Mouse (Mus musculus): ENCODE results near the gene Peli3. TPM values are rescaled to one million over a fixed set of nuclear protein-coding genes. Genes with fewer than 3 reads are reported as not detected.
"Not testable (repeated sequence)": the region's sequence is repeated elsewhere in the genome, so short reads cannot be mapped to it uniquely, and the experiment has no call there.

Peli3 gene
- 2.6 and 4.0 TPM in 2 replicates for polyA plus RNA-seq (2015; fragmentation: Nextera tagmentation; extraction: Ambion mirVana)

- Histone ChIP-seq H3K9ac (peak within 1 kb of the TSS; percentile 60), H3K4me2 (peak within 1 kb of the TSS; percentile 94), H3K27me3 (no peaks in the 10 kb centered on the region; the same call in 1 of the 2 replicates), H3K27ac (no peak within 1 kb of the TSS), H3K36me3 (no peaks in the 10 kb centered on the region), H3K4me3 (peak within 1 kb of the TSS; percentile 70), H3K4me1 (peaks cover 16% of the 10 kb centered on the region), H3K9me3 (no peaks in the 10 kb centered on the region)
- under 1% methylated on average over 50 of the region's 55 CpGs for WGBS
- peak; percentile 91 for ATAC-seq (ENCODE audit: insufficient number of reproducible peaks, low FRiP score, low TSS enrichment, low read depth)
Observed at GRCm38 (mm10) chr19:4942551-4943252, at the start of gene Peli3. TSS of gene Peli3 (minus strand) at chr19:4943127.

GRCm38 (mm10) chr19:4992371-4992770 lies 49.4 kb upstream of the Peli3 start:
- 16% methylated on average over 8 of the region's 8 CpGs for whole genome bisulfite sequencing
- Histone ChIP-seq H3K4me2 (no peak overlapping the region), H3K4me1 (peaks cover 14% of the 10 kb centered on the region), H3K27me3 (peaks cover 69% of the 10 kb centered on the region), H3K9ac (no peak overlapping the region), H3K9me3 (no peaks in the 10 kb centered on the region), H3K36me3 (no peaks in the 10 kb centered on the region), H3K27ac (no peak overlapping the region), H3K4me3 (no peak overlapping the region)
- no peak for ATAC-seq (ENCODE audit: insufficient number of reproducible peaks, low FRiP score, low TSS enrichment, low read depth)

- H3K36me3 ChIP-seq, result no peaks in the 10 kb centered on the region
- H3K4me1 ChIP-seq, result peaks cover 14% of the 10 kb centered on the region
- no peaks in the 10 kb centered on the region for H3K9me3 ChIP-seq
- no peak overlapping the region for H3K4me2 ChIP-seq
- no peak overlapping the region for H3K27ac ChIP-seq
- no peak for ATAC-seq (ENCODE audit: insufficient number of reproducible peaks, low FRiP score, low TSS enrichment, low read depth)
- peaks cover 64% of the 10 kb centered on the region for H3K27me3 ChIP-seq
- WGBS, result 2% methylated on average over 22 of the region's 22 CpGs
- H3K9ac ChIP-seq, result no peak overlapping the region
- H3K4me3 ChIP-seq, result no peak overlapping the region
Observed at GRCm38 (mm10) chr19:4990716-4991115, 47.8 kb upstream of the Peli3 start.

GRCm38 (mm10) chr19:4990256-4990625 lies 47.3 kb upstream of the Peli3 start, which contains the start of gene Npas4:
TSS of gene Npas4 (minus strand) at chr19:4990316.
- no peak within 1 kb of the TSS for H3K4me2 ChIP-seq
- H3K27ac ChIP-seq, result no peak within 1 kb of the TSS
- H3K4me3 ChIP-seq, result no peak within 1 kb of the TSS
- no peak within 1 kb of the TSS for H3K9ac ChIP-seq
- H3K4me1 ChIP-seq, result peaks cover 14% of the 10 kb centered on the region
- no peak for ATAC-seq (ENCODE audit: insufficient number of reproducible peaks, low FRiP score, low TSS enrichment, low read depth)
- WGBS, result 24% methylated on average over 4 of the region's 4 CpGs
- peaks cover 65% of the 10 kb centered on the region for H3K27me3 ChIP-seq
- H3K9me3 ChIP-seq, result no peaks in the 10 kb centered on the region
- no peaks in the 10 kb centered on the region for H3K36me3 ChIP-seq

- WGBS, result 20% methylated on average over 44 of the region's 47 CpGs
- Histone ChIP-seq H3K36me3 (no peaks in the 10 kb centered on the region), H3K4me1 (peaks cover 14% of the 10 kb centered on the region), H3K4me2 (no peak overlapping the region), H3K9me3 (no peaks in the 10 kb centered on the region), H3K4me3 (no peak overlapping the region), H3K27ac (no peak overlapping the region), H3K27me3 (peaks cover 70% of the 10 kb centered on the region), H3K9ac (no peak overlapping the region)
- ATAC-seq (ENCODE audit: insufficient number of reproducible peaks, low FRiP score, low TSS enrichment, low read depth), result no peak
Observed at GRCm38 (mm10) chr19:4989434-4990255, 46.7 kb upstream of the Peli3 start.

- WGBS, result 3% methylated on average over 13 of the region's 13 CpGs
- H3K36me3 ChIP-seq, result no peaks in the 10 kb centered on the region
- H3K9ac ChIP-seq, result no peak overlapping the region
- H3K4me3 ChIP-seq, result no peak overlapping the region
- no peak overlapping the region for H3K27ac ChIP-seq
- H3K27me3 ChIP-seq, result peaks cover 70% of the 10 kb centered on the region
- ATAC-seq (ENCODE audit: insufficient number of reproducible peaks, low FRiP score, low TSS enrichment, low read depth), result no peak
- H3K4me1 ChIP-seq, result peaks cover 14% of the 10 kb centered on the region
- no peaks in the 10 kb centered on the region for H3K9me3 ChIP-seq
- H3K4me2 ChIP-seq, result no peak overlapping the region
Observed at GRCm38 (mm10) chr19:4989013-4989412, 46.1 kb upstream of the Peli3 start.

GRCm38 (mm10) chr19:4981767-4982166 lies 38.8 kb upstream of the Peli3 start:
- H3K9me3 ChIP-seq, result no peaks in the 10 kb centered on the region
- no peak for ATAC-seq (ENCODE audit: insufficient number of reproducible peaks, low FRiP score, low TSS enrichment, low read depth)
- H3K4me2 ChIP-seq, result no peak overlapping the region
- peaks cover 33% of the 10 kb centered on the region for H3K27me3 ChIP-seq
- no peak overlapping the region for H3K9ac ChIP-seq
- H3K36me3 ChIP-seq, result no peaks in the 10 kb centered on the region
- no peak overlapping the region for H3K27ac ChIP-seq
- H3K4me3 ChIP-seq, result no peak overlapping the region
- H3K4me1 ChIP-seq, result no peaks in the 10 kb centered on the region

GRCm38 (mm10) chr19:4968236-4968635 lies 25.3 kb upstream of the Peli3 start:
- no peak overlapping the region for H3K27ac ChIP-seq
- H3K4me1 ChIP-seq, result peaks cover 1% of the 10 kb centered on the region; the same call in 1 of the 2 replicates
- no peak overlapping the region for H3K4me3 ChIP-seq
- no peaks in the 10 kb centered on the region for H3K27me3 ChIP-seq
- peaks cover 33% of the 10 kb centered on the region for H3K36me3 ChIP-seq
- H3K4me2 ChIP-seq, result no peak overlapping the region
- no peak for ATAC-seq (ENCODE audit: insufficient number of reproducible peaks, low FRiP score, low TSS enrichment, low read depth)
- no peaks in the 10 kb centered on the region for H3K9me3 ChIP-seq
- WGBS, result 88% methylated on average over 2 of the region's 2 CpGs
- no peak overlapping the region for H3K9ac ChIP-seq

GRCm38 (mm10) chr19:4961928-4962601 lies 19.1 kb upstream of the Peli3 start, which contains the start of gene Mrpl11:
TSS of gene Mrpl11 (plus strand) at chr19:4962147.
- under 1% methylated on average over 34 of the region's 34 CpGs for WGBS
- peak within 1 kb of the TSS; percentile 77 for H3K4me3 ChIP-seq
- H3K9me3 ChIP-seq, result no peaks in the 10 kb centered on the region
- peaks cover 27% of the 10 kb centered on the region for H3K36me3 ChIP-seq
- peak within 1 kb of the TSS; percentile 64 for H3K4me2 ChIP-seq
- H3K4me1 ChIP-seq, result peaks cover 7% of the 10 kb centered on the region
- peak; percentile 94 for ATAC-seq (ENCODE audit: insufficient number of reproducible peaks, low FRiP score, low TSS enrichment, low read depth)
- no peaks in the 10 kb centered on the region for H3K27me3 ChIP-seq
- peak within 1 kb of the TSS; percentile 51; the same call in 1 of the 2 replicates for H3K9ac ChIP-seq
- H3K27ac ChIP-seq, result peak within 1 kb of the TSS; percentile 83

GRCm38 (mm10) chr19:4948641-4949040 lies 5.7 kb upstream of the Peli3 start:
- not testable (repeated sequence) for ATAC-seq (ENCODE audit: insufficient number of reproducible peaks, low FRiP score, low TSS enrichment, low read depth); H3K4me2 ChIP-seq; H3K9ac ChIP-seq; H3K9me3 ChIP-seq; H3K27ac ChIP-seq; H3K27me3 ChIP-seq; H3K4me1 ChIP-seq; H3K4me3 ChIP-seq; H3K36me3 ChIP-seq
- 78% methylated on average over 9 of the region's 9 CpGs for WGBS

- H3K9ac ChIP-seq, result no peak overlapping the region
- no peaks in the 10 kb centered on the region for H3K9me3 ChIP-seq
- no peak for ATAC-seq (ENCODE audit: insufficient number of reproducible peaks, low FRiP score, low TSS enrichment, low read depth)
- H3K4me1 ChIP-seq, result peaks cover 10% of the 10 kb centered on the region
- no peak overlapping the region for H3K27ac ChIP-seq
- 38% methylated on average over 6 of the region's 6 CpGs for WGBS
- H3K4me2 ChIP-seq, result no peak overlapping the region
- no peaks in the 10 kb centered on the region; the same call in 1 of the 2 replicates for H3K27me3 ChIP-seq
- H3K36me3 ChIP-seq, result no peaks in the 10 kb centered on the region
- no peak overlapping the region for H3K4me3 ChIP-seq
Observed at GRCm38 (mm10) chr19:4945540-4945939, 2.6 kb upstream of the Peli3 start.

Data from limb, embryonic 15.5 days (tissue).